Mouse (Mus musculus): Measurements from ENCODE around the gene Hal. TPM values are rescaled to one million over a fixed set of nuclear protein-coding genes. Genes with fewer than 3 reads are reported as not detected.

The Hal gene
- 0.10 TPM in 1 of 2 replicates, not detected in the other for polyA plus RNA-seq (2014; fragmentation: Nextera tagmentation; extraction: Ambion mirVana)

- DNase-seq (ENCODE audit: low spot score, missing footprints) (no peak), ATAC-seq (ENCODE audit: low FRiP score) (no peak)
- no peak within 1 kb of the TSS for H3K4me2 ChIP-seq
- no peaks in the 10 kb centered on the region for H3K36me3 ChIP-seq (ENCODE audit: control insufficient read depth, insufficient read depth, low read length)
- H3K4me1 ChIP-seq (ENCODE audit: control insufficient read depth, insufficient read depth, low read length): 0 out of 2 replicates have a peak, but pooled peaks cover 2% of the 10 kb centered on the region
- H3K9me3 ChIP-seq (ENCODE audit: control insufficient read depth, low read length): no peaks in the 10 kb centered on the region
- H3K27me3 ChIP-seq (ENCODE audit: control insufficient read depth, insufficient read depth, low read length): no peaks in the 10 kb centered on the region
- no peak within 1 kb of the TSS for H3K27ac ChIP-seq (ENCODE audit: low read depth, low read length)
- no peak within 1 kb of the TSS for H3K4me3 ChIP-seq (ENCODE audit: low read depth, low read length)
- 71% methylated on average over 17 of the region's 17 CpGs for WGBS
- no peak within 1 kb of the TSS for H3K9ac ChIP-seq (ENCODE audit: low read length)
Observed at GRCm38 (mm10) chr10:93488066-93488827, at the start of gene Hal. TSS of gene Hal (plus strand) at chr10:93488768.

- ATAC-seq (ENCODE audit: low FRiP score): no peak
- Histone ChIP-seq H3K4me1 (ENCODE audit: control insufficient read depth, insufficient read depth, low read length) (no peaks in the 10 kb centered on the region), H3K27me3 (ENCODE audit: control insufficient read depth, insufficient read depth, low read length) (no peaks in the 10 kb centered on the region), H3K27ac (ENCODE audit: low read depth, low read length) (no peak overlapping the region), H3K4me2 (no peak overlapping the region), H3K4me3 (ENCODE audit: low read depth, low read length) (no peak overlapping the region), H3K36me3 (ENCODE audit: control insufficient read depth, insufficient read depth, low read length) (no peaks in the 10 kb centered on the region), H3K9ac (ENCODE audit: low read length) (no peak overlapping the region), H3K9me3 (ENCODE audit: control insufficient read depth, low read length) (no peaks in the 10 kb centered on the region)
- WGBS: 89% methylated on average over 6 of the region's 6 CpGs
- DNase-seq (ENCODE audit: low spot score, missing footprints): no peak
Observed at GRCm38 (mm10) chr10:93441501-93441900, 47.1 kb upstream of the Hal start.

DNA sequence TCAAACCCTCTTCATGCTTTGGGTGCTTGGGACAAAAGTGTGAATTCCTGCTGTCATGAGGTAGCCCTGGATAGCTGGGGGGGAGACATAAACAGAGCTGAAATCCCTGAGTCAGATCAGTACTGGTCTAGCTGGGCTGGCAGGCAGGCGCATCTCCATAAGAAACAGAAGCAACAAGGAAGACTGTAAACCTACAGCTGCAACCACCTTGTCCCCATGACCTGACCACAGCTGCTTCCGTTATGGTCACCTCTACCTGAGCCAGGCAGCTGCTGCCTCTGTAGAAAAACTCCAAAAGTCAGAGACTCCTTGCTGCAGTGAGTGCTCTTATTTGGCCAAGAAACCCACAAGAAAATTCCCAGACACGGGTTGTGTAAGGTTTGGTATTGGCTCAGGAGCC lies 46.4 kb upstream of the Hal start:
- Histone ChIP-seq H3K4me1 (ENCODE audit: control insufficient read depth, insufficient read depth, low read length) (no peaks in the 10 kb centered on the region), H3K9me3 (ENCODE audit: control insufficient read depth, low read length) (no peaks in the 10 kb centered on the region), H3K9ac (ENCODE audit: low read length) (no peak overlapping the region), H3K4me3 (ENCODE audit: low read depth, low read length) (no peak overlapping the region), H3K4me2 (no peak overlapping the region), H3K27me3 (ENCODE audit: control insufficient read depth, insufficient read depth, low read length) (no peaks in the 10 kb centered on the region), H3K36me3 (ENCODE audit: control insufficient read depth, insufficient read depth, low read length) (no peaks in the 10 kb centered on the region), H3K27ac (ENCODE audit: low read depth, low read length) (no peak overlapping the region)
- DNase-seq (ENCODE audit: low spot score, missing footprints): no peak
- no peak for ATAC-seq (ENCODE audit: low FRiP score)
- 70% methylated on average over 3 of the region's 3 CpGs for WGBS

- no peak overlapping the region for H3K4me2 ChIP-seq
- no peaks in the 10 kb centered on the region for H3K9me3 ChIP-seq (ENCODE audit: control insufficient read depth, low read length)
- H3K9ac ChIP-seq (ENCODE audit: low read length): no peak overlapping the region
- H3K4me1 ChIP-seq (ENCODE audit: control insufficient read depth, insufficient read depth, low read length): no peaks in the 10 kb centered on the region
- H3K4me3 ChIP-seq (ENCODE audit: low read depth, low read length): no peak overlapping the region
- DNase-seq (ENCODE audit: low spot score, missing footprints): no peak
- H3K27me3 ChIP-seq (ENCODE audit: control insufficient read depth, insufficient read depth, low read length): no peaks in the 10 kb centered on the region
- no peak for ATAC-seq (ENCODE audit: low FRiP score)
- WGBS: 86% methylated on average over 9 of the region's 9 CpGs
- H3K36me3 ChIP-seq (ENCODE audit: control insufficient read depth, insufficient read depth, low read length): no peaks in the 10 kb centered on the region
- H3K27ac ChIP-seq (ENCODE audit: low read depth, low read length): no peak overlapping the region
Observed at GRCm38 (mm10) chr10:93444407-93444806, 44.2 kb upstream of the Hal start.

DNA sequence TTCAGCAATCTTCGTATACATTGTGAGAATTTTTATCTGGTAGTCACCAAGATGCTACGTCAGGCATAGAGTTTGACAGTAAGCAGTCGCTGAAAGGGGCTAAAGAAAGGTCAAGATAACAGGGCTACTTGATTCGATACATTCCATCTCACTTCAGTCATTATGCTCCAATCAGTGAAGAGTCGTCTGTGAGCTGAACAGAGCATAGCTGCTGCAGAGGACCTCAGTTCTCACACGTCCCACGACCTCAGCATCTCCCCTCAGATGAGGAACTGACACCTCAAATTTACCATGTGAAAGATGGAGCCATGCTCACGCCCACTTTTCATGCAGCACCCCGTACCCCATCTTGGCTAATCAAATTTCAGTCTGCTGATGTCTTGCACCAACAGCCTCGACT lies 41.2 kb upstream of the Hal start:
- H3K27ac ChIP-seq (ENCODE audit: low read depth, low read length): no peak overlapping the region
- H3K4me1 ChIP-seq (ENCODE audit: control insufficient read depth, insufficient read depth, low read length): no peaks in the 10 kb centered on the region
- no peaks in the 10 kb centered on the region for H3K36me3 ChIP-seq (ENCODE audit: control insufficient read depth, insufficient read depth, low read length)
- H3K9me3 ChIP-seq (ENCODE audit: control insufficient read depth, low read length): no peaks in the 10 kb centered on the region
- no peak for ATAC-seq (ENCODE audit: low FRiP score)
- no peak overlapping the region for H3K4me3 ChIP-seq (ENCODE audit: low read depth, low read length)
- DNase-seq (ENCODE audit: low spot score, missing footprints): no peak
- WGBS: 76% methylated on average over 10 of the region's 10 CpGs
- no peak overlapping the region for H3K4me2 ChIP-seq
- H3K27me3 ChIP-seq (ENCODE audit: control insufficient read depth, insufficient read depth, low read length): no peaks in the 10 kb centered on the region
- no peak overlapping the region for H3K9ac ChIP-seq (ENCODE audit: low read length)

DNA sequence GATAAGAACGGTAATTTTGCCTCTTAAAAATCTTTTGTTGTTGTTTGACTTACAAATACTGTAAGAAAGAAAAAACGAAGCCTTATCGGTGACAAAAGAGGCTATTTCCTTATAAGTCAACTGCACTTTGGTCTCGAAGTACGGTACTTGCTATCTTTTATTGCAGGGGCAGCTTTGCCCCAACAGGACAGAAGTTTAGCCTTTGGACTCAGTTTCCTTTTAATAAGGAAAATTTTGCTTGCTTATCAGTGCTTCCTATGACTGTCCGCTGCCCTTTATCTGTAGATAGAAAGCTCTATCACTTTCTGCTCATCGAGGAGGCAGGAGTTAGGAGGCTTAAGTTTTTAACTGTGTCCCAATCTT lies 33.9 kb upstream of the Hal start:
- Histone ChIP-seq H3K9ac (ENCODE audit: low read length) (peak overlapping the region; percentile 45; the same call in 1 of the 2 replicates), H3K4me2 (peak overlapping the region; percentile 85), H3K9me3 (ENCODE audit: control insufficient read depth, low read length) (no peaks in the 10 kb centered on the region), H3K4me1 (ENCODE audit: control insufficient read depth, insufficient read depth, low read length) (peaks cover 6% of the 10 kb centered on the region), H3K4me3 (ENCODE audit: low read depth, low read length) (peak overlapping the region; percentile 87; the same call in 1 of the 2 replicates), H3K36me3 (ENCODE audit: control insufficient read depth, insufficient read depth, low read length) (no peaks in the 10 kb centered on the region), H3K27me3 (ENCODE audit: control insufficient read depth, insufficient read depth, low read length) (no peaks in the 10 kb centered on the region), H3K27ac (ENCODE audit: low read depth, low read length) (no peak overlapping the region)
- 78% methylated on average over 7 of the region's 7 CpGs for WGBS
- no peak for DNase-seq (ENCODE audit: low spot score, missing footprints)
- no peak for ATAC-seq (ENCODE audit: low FRiP score)

- Histone ChIP-seq H3K4me1 (ENCODE audit: control insufficient read depth, insufficient read depth, low read length) (no peaks in the 10 kb centered on the region), H3K36me3 (ENCODE audit: control insufficient read depth, insufficient read depth, low read length) (peaks cover 3% of the 10 kb centered on the region; the same call in 1 of the 2 replicates), H3K9ac (ENCODE audit: low read length) (no peak overlapping the region), H3K9me3 (ENCODE audit: control insufficient read depth, low read length) (no peaks in the 10 kb centered on the region), H3K4me2 (no peak overlapping the region), H3K4me3 (ENCODE audit: low read depth, low read length) (no peak overlapping the region), H3K27me3 (ENCODE audit: control insufficient read depth, insufficient read depth, low read length) (no peaks in the 10 kb centered on the region), H3K27ac (ENCODE audit: low read depth, low read length) (no peak overlapping the region)
- WGBS: 88% methylated on average over 11 of the region's 11 CpGs
- ATAC-seq (ENCODE audit: low FRiP score): no peak
- no peak for DNase-seq (ENCODE audit: low spot score, missing footprints)
Observed at GRCm38 (mm10) chr10:93460106-93460505, 28.5 kb upstream of the Hal start.

- 92% methylated on average over 7 of the region's 7 CpGs for WGBS
- Histone ChIP-seq H3K4me3 (ENCODE audit: low read depth, low read length) (no peak overlapping the region), H3K27ac (ENCODE audit: low read depth, low read length) (no peak overlapping the region), H3K27me3 (ENCODE audit: control insufficient read depth, insufficient read depth, low read length) (no peaks in the 10 kb centered on the region), H3K9ac (ENCODE audit: low read length) (no peak overlapping the region), H3K4me2 (no peak overlapping the region), H3K9me3 (ENCODE audit: control insufficient read depth, low read length) (no peaks in the 10 kb centered on the region), H3K4me1 (ENCODE audit: control insufficient read depth, insufficient read depth, low read length) (no peaks in the 10 kb centered on the region), H3K36me3 (ENCODE audit: control insufficient read depth, insufficient read depth, low read length) (peaks cover 6% of the 10 kb centered on the region; the same call in 1 of the 2 replicates)
- ATAC-seq (ENCODE audit: low FRiP score): no peak
- DNase-seq (ENCODE audit: low spot score, missing footprints): no peak
Observed at GRCm38 (mm10) chr10:93462692-93463382, 25.7 kb upstream of the Hal start.

- ATAC-seq (ENCODE audit: low FRiP score): no peak
- 92% methylated on average over 13 of the region's 13 CpGs for WGBS
Observed at GRCm38 (mm10) chr10:93463611-93464010, 25.0 kb upstream of the Hal start.

More at GRCm38 (mm10) chr10:93463611-93464010, 25.0 kb upstream of the Hal start:
- Histone ChIP-seq H3K4me1 (ENCODE audit: control insufficient read depth, insufficient read depth, low read length) (no peaks in the 10 kb centered on the region), H3K27ac (ENCODE audit: low read depth, low read length) (no peak overlapping the region), H3K4me3 (ENCODE audit: low read depth, low read length) (no peak overlapping the region), H3K9me3 (ENCODE audit: control insufficient read depth, low read length) (no peaks in the 10 kb centered on the region), H3K27me3 (ENCODE audit: control insufficient read depth, insufficient read depth, low read length) (no peaks in the 10 kb centered on the region), H3K36me3 (ENCODE audit: control insufficient read depth, insufficient read depth, low read length) (peaks cover 8% of the 10 kb centered on the region; the same call in 1 of the 2 replicates), H3K9ac (ENCODE audit: low read length) (no peak overlapping the region), H3K4me2 (no peak overlapping the region)
- no peak for DNase-seq (ENCODE audit: low spot score, missing footprints)
